Mouse (Mus musculus): ENCODE data around the gene Fnbp1l.

Fnbp1l gene

GRCm38 (mm10) chr3:122618991-122619930 is at the start of gene Fnbp1l:
Gene Fnbp1l (minus strand): TSS chr3:122619715.
- no peak for DNase-seq (ENCODE audit: low read depth, low spot score)

- DNase-seq (ENCODE audit: low read depth, low spot score): no peak
Measured at GRCm38 (mm10) chr3:122660795-122661194, 41.3 kb upstream of the Fnbp1l start.

- no peak for DNase-seq (ENCODE audit: low read depth, low spot score)
Measured at GRCm38 (mm10) chr3:122659261-122659917, 39.9 kb upstream of the Fnbp1l start.

- no peak for DNase-seq (ENCODE audit: low read depth, low spot score)
Measured at GRCm38 (mm10) chr3:122647195-122647837, 27.8 kb upstream of the Fnbp1l start.

- no peak for DNase-seq (ENCODE audit: low read depth, low spot score)
Measured at GRCm38 (mm10) chr3:122640286-122640685, 20.8 kb upstream of the Fnbp1l start.

- DNase-seq (ENCODE audit: low read depth, low spot score): no peak
Measured at GRCm38 (mm10) chr3:122639197-122639475, 19.6 kb upstream of the Fnbp1l start.

GRCm38 (mm10) chr3:122638329-122639196 is 19.0 kb upstream of the Fnbp1l start:
- peak; percentile 92 for DNase-seq (ENCODE audit: low read depth, low spot score)

GRCm38 (mm10) chr3:122637280-122637679 is 17.8 kb upstream of the Fnbp1l start:
- no peak for DNase-seq (ENCODE audit: low read depth, low spot score)

GRCm38 (mm10) chr3:122635246-122635645 is 15.7 kb upstream of the Fnbp1l start:
- DNase-seq (ENCODE audit: low read depth, low spot score): no peak

- no peak for DNase-seq (ENCODE audit: low read depth, low spot score)
Measured at GRCm38 (mm10) chr3:122629580-122629979, 10.1 kb upstream of the Fnbp1l start.

- no peak for DNase-seq (ENCODE audit: low read depth, low spot score)
Measured at GRCm38 (mm10) chr3:122628956-122629355, 9.4 kb upstream of the Fnbp1l start.

- no peak for DNase-seq (ENCODE audit: low read depth, low spot score)
Measured at GRCm38 (mm10) chr3:122628546-122628945, 9.0 kb upstream of the Fnbp1l start.

GRCm38 (mm10) chr3:122627846-122628245 is 8.3 kb upstream of the Fnbp1l start:
- no peak for DNase-seq (ENCODE audit: low read depth, low spot score)

- no peak for DNase-seq (ENCODE audit: low read depth, low spot score)
Measured at GRCm38 (mm10) chr3:122624591-122624990, 5.1 kb upstream of the Fnbp1l start.

- no peak for DNase-seq (ENCODE audit: low read depth, low spot score)
Measured at GRCm38 (mm10) chr3:122620285-122620931, 893 bp upstream of the Fnbp1l start.

GRCm38 (mm10) chr3:122619931-122620284 is 393 bp upstream of the Fnbp1l start:
- DNase-seq (ENCODE audit: low read depth, low spot score): no peak

- no peak for DNase-seq (ENCODE audit: low read depth, low spot score)
Measured at GRCm38 (mm10) chr3:122618402-122618801, 1.1 kb downstream of the Fnbp1l start.

- no peak for DNase-seq (ENCODE audit: low read depth, low spot score)
Measured at GRCm38 (mm10) chr3:122617613-122618340, 1.7 kb downstream of the Fnbp1l start.

- DNase-seq (ENCODE audit: low read depth, low spot score): no peak
Measured at GRCm38 (mm10) chr3:122612537-122612936, 7.0 kb downstream of the Fnbp1l start.

- no peak for DNase-seq (ENCODE audit: low read depth, low spot score)
Measured at GRCm38 (mm10) chr3:122611761-122612160, 7.8 kb downstream of the Fnbp1l start.
